Mouse (Mus musculus): ENCODE results near the gene Cidec. TPM values are rescaled to one million over a fixed set of nuclear protein-coding genes. Genes with fewer than 3 reads are reported as not detected.

Gene Cidec
- polyA plus RNA-seq, 1 experiment = 68.5 TPM

Other genes with a start within 250 kb of the Cidec start
- 0.22 and 0.35 TPM in 2 replicates for gene Lhfpl4, start 240.4 kb downstream of the Cidec start, polyA plus RNA-seq (2012; rRNA removed)
- 22.5 and 26.5 TPM in 2 replicates for gene Mtmr14, start 197.9 kb downstream of the Cidec start, polyA plus RNA-seq (2012; rRNA removed)
- 0.03 and 0.18 TPM in 2 replicates for gene Cpne9, start 153.5 kb downstream of the Cidec start, polyA plus RNA-seq (2012; rRNA removed)
- 18.3 and 19.7 TPM in 2 replicates for gene Brpf1, start 128.6 kb downstream of the Cidec start, polyA plus RNA-seq (2012; rRNA removed)
- gene Ogg1, start 108.8 kb downstream of the Cidec start, polyA plus RNA-seq (2012; rRNA removed) = 16.3 and 19.1 TPM in 2 replicates
- 71.5 and 80.8 TPM in 2 replicates for gene Camk1, start 91.8 kb downstream of the Cidec start, polyA plus RNA-seq (2012; rRNA removed)
- 36.3 and 38.5 TPM in 2 replicates for gene Tada3, start 57.9 kb downstream of the Cidec start, polyA plus RNA-seq (2012; rRNA removed)
- 116 TPM in 2 replicates for gene Arpc4, start 57.6 kb downstream of the Cidec start, polyA plus RNA-seq (2012; rRNA removed)
- 6.3 and 8.5 TPM in 2 replicates for gene Ttll3, start 46.5 kb downstream of the Cidec start, polyA plus RNA-seq (2012; rRNA removed)
- gene Rpusd3, start 16.4 kb downstream of the Cidec start, polyA plus RNA-seq (2012; rRNA removed) = 11.8 and 17.3 TPM in 2 replicates
- 54.5 and 61.3 TPM in 2 replicates for gene Jagn1, start 6.8 kb upstream of the Cidec start, polyA plus RNA-seq (2012; rRNA removed)
- gene Il17re, start 22.7 kb upstream of the Cidec start, polyA plus RNA-seq (2012; rRNA removed) = 71.8 and 87.7 TPM in 2 replicates
- 62.5 and 65.3 TPM in 2 replicates for gene Il17rc, start 35.7 kb upstream of the Cidec start, polyA plus RNA-seq (2012; rRNA removed)
- gene Creld1, start 47.5 kb upstream of the Cidec start, polyA plus RNA-seq (2012; rRNA removed) = 46.1 and 58.4 TPM in 2 replicates
- gene Prrt3, start 66.2 kb upstream of the Cidec start, polyA plus RNA-seq (2012; rRNA removed) = 0.10 and 0.18 TPM in 2 replicates
- 82.4 and 83.8 TPM in 2 replicates for gene Emc3, start 95.9 kb upstream of the Cidec start, polyA plus RNA-seq (2012; rRNA removed)
- 4.7 and 5.8 TPM in 2 replicates for gene Fancd2, start 95.9 kb upstream of the Cidec start, polyA plus RNA-seq (2012; rRNA removed)
- gene Fancd2os, start 165.0 kb upstream of the Cidec start, polyA plus RNA-seq (2012; rRNA removed) = not detected in 2 replicates
- gene Brk1, start 169.0 kb upstream of the Cidec start, polyA plus RNA-seq (2012; rRNA removed) = 176 and 195 TPM in 2 replicates
- gene Vhl, start 188.2 kb upstream of the Cidec start, polyA plus RNA-seq (2012; rRNA removed) = 14.9 and 22.5 TPM in 2 replicates
- 69.3 and 91.4 TPM in 2 replicates for gene Irak2, start 202.7 kb upstream of the Cidec start, polyA plus RNA-seq (2012; rRNA removed)

Measured in urinary bladder, adult 2 months (tissue).